Mouse (Mus musculus) hindbrain, embryonic 16.5 days (tissue): Measurements from ENCODE around the gene Rpa3. TPM values are rescaled to one million over a fixed set of nuclear protein-coding genes. Genes with fewer than 3 reads are reported as not detected.

Experiments used
- ATAC-seq: fragments of 200-750 bp; cut with Nextera tagmentation; 2 replicates; pipeline ENCODE4 v1.8.0; 2017; ENCODE audit warnings: moderate TSS enrichment, moderate library complexity
- H3K27ac ChIP-seq: fragments of 300-500 bp; sonication (generic); 2 replicates; pipeline ENCODE4 v1.5.1; 2014; ENCODE audit warnings: low read depth, mild to moderate bottlenecking, control low read depth, low read length, moderate library complexity
- H3K27me3 ChIP-seq: fragments of 300-500 bp; sonication (generic); replicated peaks from 2 replicates; pipeline ENCODE4 v1.6.1; 2014; ENCODE audit warnings: low read length; ENCODE audit not compliant: control insufficient read depth, insufficient read depth
- H3K36me3 ChIP-seq: fragments of 300-500 bp; sonication (generic); 2 replicates; pipeline ENCODE4 v1.6.1; 2014; ENCODE audit warnings: mild to moderate bottlenecking, low read length, moderate library complexity, mixed read lengths; ENCODE audit not compliant: control insufficient read depth, insufficient read depth
- H3K4me1 ChIP-seq: fragments of 300-500 bp; sonication (generic); 2 replicates; pipeline ENCODE4 v1.6.1; 2014; ENCODE audit warnings: low read depth, low read length; ENCODE audit not compliant: control insufficient read depth, insufficient read depth
- H3K4me2 ChIP-seq: fragments of 300-500 bp; sonication (generic); 2 replicates; pipeline ENCODE4 v1.6.1; 2014; ENCODE audit warnings: mild to moderate bottlenecking, low read length, control low read depth, moderate library complexity
- H3K4me3 ChIP-seq: fragments of 300-500 bp; sonication (generic); 2 replicates; pipeline ENCODE4 v1.5.1; 2014; ENCODE audit warnings: mild to moderate bottlenecking, low read length, control low read depth, moderate library complexity
- H3K9ac ChIP-seq: fragments of 300-500 bp; sonication (generic); 2 replicates; pipeline ENCODE4 v1.6.1; 2014; ENCODE audit warnings: low read depth, mild to moderate bottlenecking, control low read depth, low read length, moderate library complexity
- H3K9me3 ChIP-seq: fragments of 300-500 bp; sonication (generic); 2 replicates; pipeline ENCODE4 v1.6.1; 2014; ENCODE audit warnings: mild to moderate bottlenecking, low read length, moderate library complexity; ENCODE audit not compliant: control insufficient read depth
- WGBS: fragments of 180-500 bp; shearing (Covaris S2); extraction: QIAGEN DNeasy Blood & Tissue Kit; methylation state at CpG from one replicate; pipeline ENCODE4 v1.1.7; 2014; 5-methylcytosine and 5-hydroxymethylcytosine counted together
- polyA plus RNA-seq: library from polyadenylated mRNA; unstranded; fragments of >200 nt; fragmentation: Nextera tagmentation; extraction: Ambion mirVana; gene quantifications from 2 replicates; pipeline ENCODE4 v1.2.1, GENCODE M21; 2015

Gene Rpa3
- polyA plus RNA-seq, 1 experiment from 2014 or later = 50.4 TPM

- H3K27me3 ChIP-seq = no peaks in the 10 kb centered on the region
- no peak overlapping the region for H3K27ac ChIP-seq
- WGBS = 89% methylated on average over 3 of the region's 3 CpGs
- no peaks in the 10 kb centered on the region for H3K4me1 ChIP-seq
- peaks cover 10% of the 10 kb centered on the region for H3K36me3 ChIP-seq
- H3K9me3 ChIP-seq = no peaks in the 10 kb centered on the region
- no peak overlapping the region for H3K4me3 ChIP-seq
- no peak overlapping the region for H3K4me2 ChIP-seq
- H3K9ac ChIP-seq = no peak overlapping the region
- no peak for ATAC-seq
These were observed 31.9 kb downstream of the Rpa3 start for GRCm38 (mm10) chr6:8227035-8227434.

- Histone ChIP-seq H3K9ac (no peak overlapping the region), H3K9me3 (no peaks in the 10 kb centered on the region), H3K27me3 (no peaks in the 10 kb centered on the region), H3K36me3 (peaks cover 9% of the 10 kb centered on the region), H3K4me2 (peak overlapping the region; percentile 66), H3K4me3 (no peak overlapping the region), H3K4me1 (peaks cover 9% of the 10 kb centered on the region), H3K27ac (no peak overlapping the region)
- WGBS = 84% methylated on average over 3 of the region's 3 CpGs
- no peak for ATAC-seq
These were observed 48.3 kb downstream of the Rpa3 start for GRCm38 (mm10) chr6:8210661-8211060.

GRCm38 (mm10) chr6:8209866-8210186 is 49.1 kb downstream of the Rpa3 start:
- ATAC-seq = no peak
- peak overlapping the region; percentile 85 for H3K4me3 ChIP-seq
- H3K9ac ChIP-seq = peak overlapping the region; percentile 94
- peak overlapping the region; percentile 93 for H3K27ac ChIP-seq
- H3K36me3 ChIP-seq = peaks cover 2% of the 10 kb centered on the region; the same call in 1 of the 2 replicates
- WGBS = 10% methylated on average over 10 of the region's 10 CpGs
- H3K9me3 ChIP-seq = no peaks in the 10 kb centered on the region
- H3K27me3 ChIP-seq = no peaks in the 10 kb centered on the region
- peaks cover 9% of the 10 kb centered on the region for H3K4me1 ChIP-seq
- peak overlapping the region; percentile 66 for H3K4me2 ChIP-seq

- H3K36me3 ChIP-seq = no peaks in the 10 kb centered on the region
- peak within 1 kb of the TSS; percentile 85 for H3K4me3 ChIP-seq
- no peaks in the 10 kb centered on the region for H3K9me3 ChIP-seq
- H3K4me1 ChIP-seq = peaks cover 9% of the 10 kb centered on the region
- H3K27ac ChIP-seq = peak within 1 kb of the TSS; percentile 93
- H3K9ac ChIP-seq = peak within 1 kb of the TSS; percentile 94
- H3K27me3 ChIP-seq = no peaks in the 10 kb centered on the region
- WGBS = under 1% methylated on average over 79 of the region's 90 CpGs
- ATAC-seq = peak; percentile 98
- H3K4me2 ChIP-seq = peak within 1 kb of the TSS; percentile 66
These were observed 49.7 kb downstream of the Rpa3 start, which contains the start of gene Mios for GRCm38 (mm10) chr6:8209047-8209865. TSS of gene Mios (plus strand) at chr6:8209222.

Other genes starting within 250 kb of the Rpa3 start
- 1.5 and 1.7 TPM in 2 replicates for gene Col28a1, start 66.6 kb downstream of the Rpa3 start, polyA plus RNA-seq
- gene Mios, start 50.0 kb downstream of the Rpa3 start, polyA plus RNA-seq = 22.6 and 22.9 TPM in 2 replicates
- 61.0 and 62.6 TPM in 2 replicates for gene Umad1, start 115 bp upstream of the Rpa3 start, polyA plus RNA-seq
- 10.9 and 11.1 TPM in 2 replicates for gene Gm45062, start 277 bp upstream of the Rpa3 start, polyA plus RNA-seq